8 mouse cellular contexts compared by ENCODE assay signal in the genomic region with DNA sequence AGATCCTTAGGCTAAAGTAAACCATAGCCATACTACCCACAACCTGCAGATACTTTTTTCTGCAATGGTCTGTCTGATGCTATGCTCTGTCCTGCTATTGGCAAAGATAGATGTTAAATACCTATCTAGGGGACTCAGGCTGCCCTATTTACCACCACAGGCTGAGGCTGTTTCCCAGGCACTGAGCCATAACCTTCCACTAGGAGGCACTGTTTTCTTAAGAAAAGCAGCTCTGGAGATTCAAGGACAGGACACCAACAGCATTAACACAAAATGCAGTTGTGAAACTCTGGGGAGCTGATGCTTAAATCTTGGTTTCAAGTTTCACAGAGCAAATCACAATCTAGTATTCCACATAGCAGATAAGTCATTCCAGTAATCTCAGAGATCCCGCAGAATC.
DNase-seq lines count a peak whose midpoint lies in the region; ATAC-seq and TF ChIP-seq lines count a peak whose summit lies in the region.

No protein-coding gene starts in this region.

- no peaks in the 10 kb centered on the region for H3K36me3 ChIP-seq in liver, embryonic 14.5 days (replicated peaks; ENCODE audit: control insufficient read depth, insufficient read depth, low read depth)
- H3K36me3 ChIP-seq in stomach, postnatal 0 days (ENCODE audit: control insufficient read depth, insufficient read depth, low read length): no peaks in the 10 kb centered on the region

- intact Hi-C loops in left cerebral cortex, postnatal 14 days (cut with DNase I): no loop called here

- peak; percentile 59 for DNase-seq in adrenal gland, postnatal 10 days
- no peak for DNase-seq in adrenal gland, adult 8-10 months
- DNase-seq in liver, embryonic 14.5 days (ENCODE audit: low read depth in 3 of 3, low spot score in 3 of 3): peak in 2 of 3 experiments; percentile 10 to 14
- no peak for DNase-seq in liver
- peak; percentile 65 for DNase-seq in ZHBTc4 (ENCODE audit: low read depth, low spot score)
- peak; percentile 74 for DNase-seq in embryo, embryonic 11 days
- DNase-seq in left cerebral cortex, postnatal 14 days (ENCODE audit: low spot score in 2 of 2): peak; percentile 63 to 69
- no peak for DNase-seq in stomach, postnatal 0 days (ENCODE audit: low spot score)

- TF ChIP-seq CTCF in liver, embryonic 14.5 days (IDR thresholded peaks at IDR 0.05; ENCODE audit: low read depth): peak; percentile 60
- TF ChIP-seq CTCF in stomach, postnatal 0 days (IDR thresholded peaks at IDR 0.05; ENCODE audit: low read depth): peak; percentile 74

- no peaks in the 10 kb centered on the region for H3K27me3 ChIP-seq in liver, embryonic 14.5 days (ENCODE audit: control insufficient read depth, insufficient read depth, low read length)
- no peaks in the 10 kb centered on the region for H3K27me3 ChIP-seq in stomach, postnatal 0 days (ENCODE audit: control insufficient read depth, insufficient read depth, low read length)

- 34% methylated on average over 1 of the region's 1 CpGs for WGBS in liver, embryonic 14.5 days (ENCODE audit: insufficient replicate concordance)
- 70% methylated on average over 1 of the region's 1 CpGs for WGBS in stomach, postnatal 0 days

- H3K4me2 ChIP-seq in liver, embryonic 14.5 days (ENCODE audit: low read depth): no peak overlapping the region
- H3K4me2 ChIP-seq in stomach, postnatal 0 days (replicated peaks; ENCODE audit: low read depth): no peak overlapping the region

- no peak overlapping the region for H3K27ac ChIP-seq in liver, embryonic 14.5 days
- no peak overlapping the region for H3K27ac ChIP-seq in stomach, postnatal 0 days (replicated peaks)

- H3K4me3 ChIP-seq in liver, embryonic 14.5 days (ENCODE audit: insufficient read depth in 1 of 2, low read depth in 2 of 2, low read length in 2 of 2): no peak overlapping the region
- no peak overlapping the region for H3K4me3 ChIP-seq in stomach, postnatal 0 days (ENCODE audit: low read depth, low read length)

- TF ChIP-seq EP300 in liver, embryonic 14.5 days (IDR thresholded peaks at IDR 0.05; ENCODE audit: low read depth): no peak
- no peak for TF ChIP-seq EP300 in stomach, postnatal 0 days (optimal IDR thresholded peaks at IDR 0.05)

- no peaks in the 10 kb centered on the region for H3K4me1 ChIP-seq in liver, embryonic 14.5 days (replicated peaks; ENCODE audit: control insufficient read depth in 2 of 2, insufficient read depth in 2 of 2, low read length in 1 of 2)
- no peaks in the 10 kb centered on the region for H3K4me1 ChIP-seq in stomach, postnatal 0 days (replicated peaks; ENCODE audit: control insufficient read depth, insufficient read depth)

- H3K9me3 ChIP-seq in liver, embryonic 14.5 days (ENCODE audit: control insufficient read depth, low read length): no peaks in the 10 kb centered on the region
- no peaks in the 10 kb centered on the region for H3K9me3 ChIP-seq in stomach, postnatal 0 days (ENCODE audit: control insufficient read depth, low read length)

- no peak for ATAC-seq in liver, embryonic 14.5 days (ENCODE audit: insufficient read depth)
- ATAC-seq in stomach, postnatal 0 days (ENCODE audit: low FRiP score, low TSS enrichment): no peak

- no peak overlapping the region for H3K9ac ChIP-seq in liver, embryonic 14.5 days (replicated peaks)
- H3K9ac ChIP-seq in stomach, postnatal 0 days (ENCODE audit: low read length): no peak overlapping the region

Comparison
In these comparisons a context has a peak if more than half of its experiments do, and no peak if none do; other contexts are left out.
1. DNase-seq: peak in adrenal gland, postnatal 10 days (single experiment), liver, embryonic 14.5 days (2 of 3), ZHBTc4 (single experiment), embryo, embryonic 11 days (single experiment) and left cerebral cortex, postnatal 14 days (2 of 2); none in adrenal gland, adult 8-10 months (single experiment), liver (single experiment) and stomach, postnatal 0 days (single experiment).